Mouse (Mus musculus) hindbrain, embryonic 11.5 days (tissue): Measurements from ENCODE around the gene Yy1. TPM values are rescaled to one million over a fixed set of nuclear protein-coding genes. Genes with fewer than 3 reads are reported as not detected.

ENCODE experiments used
- ATAC-seq: fragments of 200-750 bp; cut with Nextera tagmentation; 2 replicates; pipeline ENCODE4 v1.8.0; 2017; ENCODE audit warnings: mild to moderate bottlenecking, moderate TSS enrichment, moderate library complexity; ENCODE audit not compliant: low FRiP score
- DNase-seq: peaks from one replicate; pipeline ENCODE4 v3.0.0-alpha.2; 2015; ENCODE audit warnings: low spot score
- H3K27ac ChIP-seq: fragments of 300-500 bp; sonication (generic); 2 replicates; pipeline ENCODE4 v1.5.1; 2014; ENCODE audit warnings: mild to moderate bottlenecking, low read depth, low read length
- H3K27me3 ChIP-seq: fragments of 300-500 bp; sonication (generic); 2 replicates; pipeline ENCODE4 v1.6.1; 2014; ENCODE audit warnings: mild to moderate bottlenecking, low read length, moderate library complexity, mixed read lengths; ENCODE audit not compliant: control insufficient read depth, insufficient read depth
- H3K36me3 ChIP-seq: fragments of 300-500 bp; sonication (generic); 2 replicates; pipeline ENCODE4 v1.6.1; 2014; ENCODE audit warnings: mild to moderate bottlenecking, low read length, moderate library complexity, mixed read lengths; ENCODE audit not compliant: control insufficient read depth, insufficient read depth
- H3K4me1 ChIP-seq: fragments of 300-500 bp; sonication (generic); replicated peaks from 2 replicates; pipeline ENCODE4 v1.6.1; 2014; ENCODE audit warnings: low read length, mixed read lengths; ENCODE audit not compliant: control insufficient read depth, insufficient read depth
- H3K4me2 ChIP-seq: fragments of 300-500 bp; sonication (generic); replicated peaks from 2 replicates; pipeline ENCODE4 v1.6.1; 2014; ENCODE audit warnings: mild to moderate bottlenecking, low read depth, low read length
- H3K4me3 ChIP-seq: fragments of 300-500 bp; sonication (generic); 2 replicates; pipeline ENCODE4 v1.5.1; 2014; ENCODE audit warnings: low read depth, low read length
- H3K9ac ChIP-seq: fragments of 300-500 bp; sonication (generic); 2 replicates; pipeline ENCODE4 v1.6.1; 2014; ENCODE audit warnings: low read depth, low read length
- H3K9me3 ChIP-seq: fragments of 300-500 bp; sonication (generic); 2 replicates; pipeline ENCODE4 v1.6.1; 2016; ENCODE audit warnings: low read length; ENCODE audit not compliant: control insufficient read depth
- WGBS: fragments of 180-500 bp; shearing (Covaris S2); extraction: QIAGEN DNeasy Blood & Tissue Kit; methylation state at CpG from one replicate; pipeline ENCODE4 v1.1.7; 2014; 5-methylcytosine and 5-hydroxymethylcytosine counted together
- polyA plus RNA-seq: library from polyadenylated mRNA; unstranded; fragments of >200 nt; fragmentation: Nextera tagmentation; extraction: Ambion mirVana; gene quantifications from 2 replicates; pipeline ENCODE4 v1.2.1, GENCODE M21; 2014

Gene Yy1
- polyA plus RNA-seq, 1 experiment from 2014 or later = 21.1 TPM

DNA sequence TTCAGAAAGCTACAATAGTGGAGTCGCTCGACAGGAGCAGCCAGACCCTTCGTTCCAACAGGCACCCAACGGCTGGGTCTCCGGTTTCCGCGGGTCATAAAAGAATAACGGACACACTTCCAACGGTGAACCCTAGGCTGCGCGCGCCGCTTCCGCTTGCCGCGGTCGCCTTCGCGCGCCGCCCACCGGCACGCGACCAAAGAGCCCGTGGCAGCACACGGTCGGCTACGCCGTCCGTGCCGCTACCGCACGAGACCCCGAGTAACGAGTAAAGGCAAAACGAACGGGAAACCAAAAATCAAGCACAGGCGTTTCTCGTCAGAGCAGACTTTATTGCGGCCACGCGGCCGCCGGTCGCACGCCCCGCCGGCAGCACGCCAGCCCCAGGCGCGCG lies 624 bp upstream of the Yy1 start:
- H3K4me2 ChIP-seq = peak overlapping the region; percentile 41
- peak overlapping the region; percentile 98 for H3K27ac ChIP-seq
- DNase-seq (peak; percentile 88), ATAC-seq (peak; percentile 41)
- WGBS = under 1% methylated on average over 47 of the region's 52 CpGs
- no peaks in the 10 kb centered on the region for H3K9me3 ChIP-seq
- H3K27me3 ChIP-seq = no peaks in the 10 kb centered on the region
- no peaks in the 10 kb centered on the region for H3K36me3 ChIP-seq
- peak overlapping the region; percentile 100 for H3K4me3 ChIP-seq
- H3K4me1 ChIP-seq = peaks cover 2% of the 10 kb centered on the region; the same call in 1 of the 2 replicates
- H3K9ac ChIP-seq = peak overlapping the region; percentile 83

DNA sequence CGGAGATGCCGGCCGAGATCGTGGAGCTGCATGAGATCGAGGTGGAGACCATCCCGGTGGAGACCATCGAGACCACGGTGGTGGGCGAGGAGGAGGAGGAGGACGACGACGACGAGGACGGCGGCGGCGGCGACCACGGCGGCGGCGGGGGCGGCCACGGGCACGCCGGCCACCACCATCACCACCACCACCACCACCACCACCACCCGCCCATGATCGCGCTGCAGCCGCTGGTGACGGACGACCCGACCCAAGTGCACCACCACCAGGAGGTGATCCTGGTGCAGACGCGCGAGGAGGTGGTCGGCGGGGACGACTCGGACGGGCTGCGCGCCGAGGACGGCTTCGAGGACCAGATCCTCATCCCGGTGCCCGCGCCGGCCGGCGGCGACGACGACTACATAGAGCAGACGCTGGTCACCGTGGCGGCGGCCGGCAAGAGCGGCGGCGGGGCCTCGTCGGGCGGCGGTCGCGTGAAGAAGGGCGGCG lies 724 bp downstream of the Yy1 start:
- Histone ChIP-seq H3K4me1 (peaks cover 2% of the 10 kb centered on the region; the same call in 1 of the 2 replicates), H3K9ac (peak overlapping the region; percentile 90), H3K27ac (peak overlapping the region; percentile 98), H3K36me3 (no peaks in the 10 kb centered on the region), H3K9me3 (no peaks in the 10 kb centered on the region), H3K4me2 (peak overlapping the region; percentile 39), H3K27me3 (no peaks in the 10 kb centered on the region), H3K4me3 (peak overlapping the region; percentile 100)
- under 1% methylated on average over 50 of the region's 71 CpGs for WGBS
- ATAC-seq = peak; percentile 8; the same call in 1 of the 2 replicates
- DNase-seq = peak; percentile 34

DNA sequence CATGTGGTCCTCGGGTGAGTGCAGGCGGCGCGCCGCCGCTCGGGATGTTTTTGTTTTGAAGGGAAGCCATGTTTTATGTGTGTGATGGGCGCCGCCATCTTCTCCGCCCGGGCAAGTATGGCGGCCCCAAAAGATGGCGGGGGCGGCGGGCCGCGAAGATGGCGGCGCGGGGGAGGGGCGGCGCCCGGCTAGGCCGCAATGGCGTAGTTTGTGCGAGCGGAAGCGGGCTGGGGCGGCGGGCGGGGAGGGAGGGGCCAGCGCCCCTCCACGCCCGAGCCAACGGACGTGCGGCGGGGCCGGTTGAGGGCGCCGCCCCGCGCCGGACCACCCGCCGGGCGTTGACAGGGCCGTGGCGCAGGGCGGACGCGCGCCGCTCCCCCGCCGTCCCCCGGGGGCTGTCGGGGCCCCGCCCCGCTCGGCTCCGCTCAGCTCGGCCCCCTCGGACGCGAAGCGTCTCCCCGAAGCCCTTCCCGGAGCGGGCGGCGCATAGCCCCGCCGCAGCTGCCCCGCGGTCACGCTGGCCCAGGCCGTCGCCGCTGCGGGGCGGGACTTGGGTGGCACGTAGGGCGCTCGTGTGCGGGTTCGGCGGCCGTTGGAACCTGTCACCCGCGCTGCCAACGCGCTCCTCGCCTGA lies 1.4 kb downstream of the Yy1 start:
- Histone ChIP-seq H3K4me2 (peak overlapping the region; percentile 57), H3K4me3 (peak overlapping the region; percentile 100), H3K9me3 (no peaks in the 10 kb centered on the region), H3K9ac (peak overlapping the region; percentile 90), H3K4me1 (peaks cover 2% of the 10 kb centered on the region; the same call in 1 of the 2 replicates), H3K36me3 (no peaks in the 10 kb centered on the region), H3K27ac (peak overlapping the region; percentile 98), H3K27me3 (no peaks in the 10 kb centered on the region)
- 1% methylated on average over 51 of the region's 94 CpGs for WGBS
- ATAC-seq (peak; percentile 73), DNase-seq (peak; percentile 90)

DNA sequence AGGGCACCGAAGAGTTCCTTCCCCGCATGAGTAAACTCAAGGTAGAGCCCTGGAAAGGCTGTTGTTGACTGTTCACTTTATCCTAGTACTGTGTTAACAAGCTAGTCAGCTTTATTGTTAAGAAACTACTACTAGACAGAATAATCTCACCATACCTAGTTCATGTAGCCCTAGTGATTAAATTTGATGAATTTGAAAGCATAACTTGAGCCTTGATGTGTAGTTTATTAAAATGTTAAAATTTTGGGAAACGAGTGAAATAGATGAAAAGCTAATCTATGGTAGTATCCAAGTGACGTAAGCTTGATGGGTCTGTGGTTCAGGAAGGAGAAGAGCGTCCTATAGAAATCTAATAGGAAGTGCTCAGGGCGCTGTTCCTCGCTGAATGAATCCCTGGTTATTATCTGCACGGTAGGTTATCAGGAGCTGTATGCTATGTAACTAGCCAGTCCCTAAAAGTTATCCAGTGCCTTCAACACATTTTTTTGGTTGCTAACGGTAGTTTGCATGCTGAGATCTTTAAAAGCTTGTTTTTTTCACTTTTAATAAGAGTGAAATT lies 2.3 kb downstream of the Yy1 start:
- Histone ChIP-seq H3K27ac (no peak overlapping the region; the same call in 1 of the 2 replicates), H3K4me3 (peak overlapping the region; percentile 100), H3K9ac (peak overlapping the region; percentile 90), H3K9me3 (no peaks in the 10 kb centered on the region), H3K36me3 (no peaks in the 10 kb centered on the region), H3K27me3 (no peaks in the 10 kb centered on the region), H3K4me1 (peaks cover 2% of the 10 kb centered on the region; the same call in 1 of the 2 replicates), H3K4me2 (peak overlapping the region; percentile 57)
- DNase-seq (no peak), ATAC-seq (no peak)
- WGBS = 27% methylated on average over 9 of the region's 9 CpGs

DNA sequence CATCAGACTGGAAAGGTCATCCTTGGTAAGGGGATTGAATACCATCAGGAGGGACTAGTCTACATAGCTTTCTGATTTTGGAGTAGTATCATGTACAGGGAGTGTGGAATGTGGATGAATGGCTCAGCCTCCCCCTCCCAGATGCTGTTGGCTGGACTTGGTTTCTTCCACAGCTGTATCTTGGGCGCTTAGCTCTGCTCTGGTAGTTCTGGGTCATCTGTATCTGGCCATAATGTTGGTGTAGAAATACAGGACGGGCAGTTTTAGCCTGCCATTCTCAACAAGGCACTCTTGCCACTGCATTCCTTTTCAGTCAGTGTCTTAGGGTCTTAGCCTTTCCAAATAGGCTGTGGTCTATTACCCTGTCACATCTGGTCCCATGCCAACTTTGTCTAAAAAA lies 8.8 kb downstream of the Yy1 start:
- DNase-seq = no peak
- Histone ChIP-seq H3K4me2 (no peak overlapping the region), H3K36me3 (0 out of 2 replicates have a peak, but pooled peaks cover under 1% of the 10 kb centered on the region), H3K9me3 (no peaks in the 10 kb centered on the region), H3K4me1 (no peaks in the 10 kb centered on the region), H3K27me3 (no peaks in the 10 kb centered on the region), H3K27ac (no peak overlapping the region), H3K9ac (no peak overlapping the region), H3K4me3 (no peak overlapping the region)
- ATAC-seq = no peak
- WGBS = 92% methylated on average over 2 of the region's 2 CpGs

DNA sequence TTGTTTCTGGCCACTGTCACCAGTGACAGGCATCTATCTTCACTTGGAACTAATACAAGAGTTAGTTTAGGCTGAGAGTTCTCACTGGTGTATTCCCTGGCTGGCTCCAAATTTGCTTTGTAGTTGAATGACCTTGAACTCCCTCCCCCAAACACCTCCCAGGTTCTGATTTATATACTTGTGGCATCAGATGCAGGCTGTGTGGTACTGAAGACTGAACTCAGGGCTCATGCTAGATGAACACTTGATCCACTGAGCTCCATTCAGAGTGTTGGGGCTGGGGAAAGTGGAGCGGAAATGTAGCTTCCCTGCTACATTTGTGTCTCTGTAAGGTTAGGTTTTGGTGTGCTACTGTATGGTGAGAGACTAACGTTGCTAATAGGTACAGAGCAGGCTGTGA lies 11.6 kb downstream of the Yy1 start:
- 90% methylated on average over 2 of the region's 2 CpGs for whole genome bisulfite sequencing
- DNase-seq (no peak), ATAC-seq (no peak)
- Histone ChIP-seq H3K9ac (no peak overlapping the region), H3K36me3 (0 out of 2 replicates have a peak, but pooled peaks cover 4% of the 10 kb centered on the region), H3K4me3 (no peak overlapping the region), H3K27ac (no peak overlapping the region), H3K27me3 (no peaks in the 10 kb centered on the region), H3K4me2 (no peak overlapping the region), H3K9me3 (no peaks in the 10 kb centered on the region), H3K4me1 (no peaks in the 10 kb centered on the region)

DNA sequence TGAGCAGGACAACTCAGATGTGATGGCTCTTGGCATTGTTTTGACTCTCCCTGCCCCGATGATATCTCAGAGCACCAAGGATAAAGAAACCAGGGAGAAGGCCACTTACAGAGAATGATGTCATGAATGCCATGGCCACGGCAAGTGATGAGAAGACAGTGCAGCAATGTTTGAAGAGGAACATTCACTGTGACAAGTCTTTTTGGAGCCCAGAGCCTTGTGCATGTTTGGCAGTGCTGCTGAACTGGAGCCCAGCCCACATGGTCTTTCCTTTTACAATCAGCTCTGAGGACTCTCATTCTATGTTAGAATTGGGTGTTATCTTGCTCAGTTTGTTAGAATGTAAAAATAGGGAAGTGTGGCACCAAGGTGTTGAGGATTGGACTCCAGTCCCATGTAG lies 15.7 kb downstream of the Yy1 start:
- Histone ChIP-seq H3K4me2 (no peak overlapping the region), H3K4me3 (no peak overlapping the region), H3K36me3 (0 out of 2 replicates have a peak, but pooled peaks cover 6% of the 10 kb centered on the region), H3K27ac (no peak overlapping the region), H3K9ac (no peak overlapping the region), H3K9me3 (no peaks in the 10 kb centered on the region), H3K4me1 (no peaks in the 10 kb centered on the region), H3K27me3 (no peaks in the 10 kb centered on the region)
- ATAC-seq (no peak), DNase-seq (no peak)
- WGBS = 93% methylated on average over 2 of the region's 2 CpGs

DNA sequence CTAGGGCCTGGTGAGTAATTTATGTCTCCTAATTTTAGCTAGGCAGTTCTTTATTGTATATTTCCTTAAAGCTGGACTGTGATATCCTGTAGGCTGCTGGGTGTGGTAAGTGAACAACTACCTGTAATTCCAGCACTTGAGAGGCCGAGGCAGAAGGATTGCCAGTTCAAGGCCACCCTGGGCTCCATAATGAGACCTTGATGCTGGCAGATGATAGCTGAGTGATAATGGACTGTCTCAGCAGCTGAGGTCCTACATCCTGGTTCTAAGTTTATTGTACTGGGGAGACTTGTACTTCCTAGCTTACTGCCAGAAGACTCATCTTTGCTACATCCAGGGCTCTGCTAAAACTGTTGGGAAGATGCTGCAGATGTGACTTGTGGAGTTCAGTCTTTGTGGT lies 17.0 kb downstream of the Yy1 start:
- ATAC-seq (no peak), DNase-seq (no peak)
- Histone ChIP-seq H3K4me2 (no peak overlapping the region), H3K9me3 (no peaks in the 10 kb centered on the region), H3K27me3 (no peaks in the 10 kb centered on the region), H3K27ac (no peak overlapping the region), H3K9ac (no peak overlapping the region), H3K4me1 (no peaks in the 10 kb centered on the region), H3K4me3 (no peak overlapping the region), H3K36me3 (0 out of 2 replicates have a peak, but pooled peaks cover 6% of the 10 kb centered on the region)
- WGBS = 97% methylated on average over 1 of the region's 1 CpGs

DNA sequence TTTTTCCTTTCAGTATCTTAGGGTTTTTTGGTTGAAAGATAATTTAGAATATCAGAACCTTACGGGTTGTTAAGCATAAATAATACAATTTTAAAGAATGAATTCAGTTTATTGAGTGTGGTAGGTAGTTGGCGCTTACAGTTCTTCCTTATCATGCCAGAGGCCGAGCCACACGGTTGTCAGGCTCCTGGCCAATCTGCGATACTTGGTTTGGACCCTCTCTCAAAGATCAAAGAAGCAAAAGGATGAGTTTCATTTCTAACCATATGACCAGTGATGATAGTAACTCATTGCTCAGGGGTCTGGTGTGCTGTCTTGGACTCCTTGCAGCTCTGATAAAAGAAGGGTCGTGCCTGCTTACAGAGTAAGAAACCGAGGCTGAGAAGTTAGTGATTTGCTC lies 17.5 kb downstream of the Yy1 start:
- Histone ChIP-seq H3K27me3 (no peaks in the 10 kb centered on the region), H3K9me3 (no peaks in the 10 kb centered on the region), H3K36me3 (peaks cover 8% of the 10 kb centered on the region; the same call in 1 of the 2 replicates), H3K9ac (no peak overlapping the region), H3K4me2 (no peak overlapping the region), H3K4me1 (no peaks in the 10 kb centered on the region), H3K27ac (no peak overlapping the region), H3K4me3 (no peak overlapping the region)
- DNase-seq = no peak
- no peak for ATAC-seq
- 95% methylated on average over 7 of the region's 7 CpGs for WGBS
